Comparison of ENCODE assay signal across 9 mouse cellular contexts in the genomic region with DNA sequence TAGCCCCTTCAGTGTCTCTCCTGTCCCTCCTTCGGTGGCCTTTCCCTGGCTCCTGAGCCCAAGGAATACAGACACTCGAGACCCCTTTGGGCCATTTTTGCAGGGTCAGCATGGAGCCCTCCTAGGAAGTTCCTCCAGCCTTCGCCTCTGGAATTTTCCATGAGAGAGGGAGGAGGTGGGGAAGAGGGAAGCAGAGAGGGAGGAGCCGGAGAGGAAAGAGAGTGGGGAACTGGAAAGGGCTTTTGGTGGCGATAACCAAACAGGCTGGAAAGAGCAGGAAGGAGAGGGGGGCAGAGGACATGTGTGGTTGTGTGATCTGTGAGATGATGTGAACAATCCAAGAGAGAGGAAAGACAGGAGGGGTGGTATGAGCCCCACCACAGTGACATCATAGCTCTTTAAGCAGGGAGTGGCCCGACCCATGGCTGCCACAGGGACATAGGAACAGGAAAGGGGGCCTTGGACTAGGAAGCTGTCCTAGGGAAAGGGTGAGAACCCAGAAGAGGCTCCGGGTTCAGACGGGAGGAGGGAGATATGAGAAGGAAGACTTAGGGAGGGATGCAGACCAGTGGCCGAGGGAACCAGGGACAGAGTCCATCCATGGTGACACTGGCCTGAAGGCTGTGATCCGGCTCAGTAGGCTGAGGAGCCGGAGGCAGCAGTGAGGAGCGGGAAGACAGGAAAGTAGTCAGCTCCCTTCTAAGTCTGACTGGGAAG. TPM values are rescaled to one million over a fixed set of nuclear protein-coding genes. Genes with fewer than 3 reads are reported as not detected.
DNase-seq lines count a peak whose midpoint lies in the region; ATAC-seq and TF ChIP-seq lines count a peak whose summit lies in the region.
"Had no signal": no experiment of that assay in that cellular context is flagged by ENCODE, and none has a peak within 500 bp of the region (broad histone marks: within the 10 kb centered on the region; RNA-seq: fewer than 3 reads in every experiment).

No protein-coding gene starts in this region.

- TF ChIP-seq EP300 in liver, postnatal 0 days (IDR thresholded peaks at IDR 0.05; ENCODE audit: low read depth) = no peak

- ATAC-seq in hindbrain, embryonic 13.5 days (ENCODE audit: low FRiP score) = no peak
- ATAC-seq in embryonic facial prominence, embryonic 13.5 days (ENCODE audit: insufficient number of reproducible peaks, insufficient read depth, low FRiP score, low TSS enrichment, low read depth) = peak; percentile 17; the same call in 1 of the 2 replicates
- ATAC-seq in intestine, embryonic 16.5 days = peak; percentile 43
- ATAC-seq in liver, postnatal 0 days = peak; percentile 26; the same call in 1 of the 2 replicates
- no peak for ATAC-seq in hindbrain, embryonic 16.5 days

- H3K27me3 ChIP-seq in hindbrain, embryonic 10.5 days (ENCODE audit: insufficient read depth, poor library complexity, severe bottlenecking) = peaks cover 4% of the 10 kb centered on the region; the same call in 1 of the 2 replicates
- peaks cover 15% of the 10 kb centered on the region; the same call in 1 of the 2 replicates for H3K27me3 ChIP-seq in hindbrain, embryonic 13.5 days
- peaks cover 6% of the 10 kb centered on the region; the same call in 1 of the 2 replicates for H3K27me3 ChIP-seq in embryonic facial prominence, embryonic 13.5 days
- H3K27me3 ChIP-seq in intestine, embryonic 16.5 days (replicated peaks; ENCODE audit: control insufficient read depth, insufficient read depth, low read length) = 0 out of 2 replicates have a peak, but pooled peaks cover 2% of the 10 kb centered on the region
- 0 out of 2 replicates have a peak, but pooled peaks cover 4% of the 10 kb centered on the region for H3K27me3 ChIP-seq in liver, postnatal 0 days (ENCODE audit: insufficient read depth, low read length)
- H3K27me3 ChIP-seq in hindbrain, embryonic 16.5 days (replicated peaks; ENCODE audit: control insufficient read depth, insufficient read depth, low read length) = no peaks in the 10 kb centered on the region; the same call in 1 of the 2 replicates

- no peaks in the 10 kb centered on the region for H3K36me3 ChIP-seq in hindbrain, embryonic 10.5 days
- H3K36me3 ChIP-seq in hindbrain, embryonic 13.5 days = no peaks in the 10 kb centered on the region
- H3K36me3 ChIP-seq in embryonic facial prominence, embryonic 13.5 days = no peaks in the 10 kb centered on the region
- H3K36me3 ChIP-seq in intestine, embryonic 16.5 days (ENCODE audit: control insufficient read depth, insufficient read depth, low read length) = no peaks in the 10 kb centered on the region
- no peaks in the 10 kb centered on the region for H3K36me3 ChIP-seq in liver, postnatal 0 days (replicated peaks; ENCODE audit: insufficient read depth, low read length)
- H3K36me3 ChIP-seq in hindbrain, embryonic 16.5 days (ENCODE audit: control insufficient read depth, insufficient read depth, low read length) = no peaks in the 10 kb centered on the region

- H3K4me1 ChIP-seq in hindbrain, embryonic 10.5 days (replicated peaks) = peaks cover 30% of the 10 kb centered on the region
- H3K4me1 ChIP-seq in hindbrain, embryonic 13.5 days (replicated peaks) = peaks cover 20% of the 10 kb centered on the region
- H3K4me1 ChIP-seq in embryonic facial prominence, embryonic 13.5 days = peaks cover 40% of the 10 kb centered on the region
- H3K4me1 ChIP-seq in intestine, embryonic 16.5 days (ENCODE audit: control insufficient read depth, insufficient read depth, low read length) = peaks cover 19% of the 10 kb centered on the region
- no peaks in the 10 kb centered on the region; the same call in 1 of the 2 replicates for H3K4me1 ChIP-seq in liver, postnatal 0 days (ENCODE audit: insufficient read depth)
- peaks cover 6% of the 10 kb centered on the region; the same call in 1 of the 2 replicates for H3K4me1 ChIP-seq in hindbrain, embryonic 16.5 days (ENCODE audit: control insufficient read depth, insufficient read depth, low read depth, low read length)

- 60% methylated on average over 12 of the region's 12 CpGs for WGBS in hindbrain, embryonic 10.5 days
- 57% methylated on average over 12 of the region's 12 CpGs for WGBS in hindbrain, embryonic 13.5 days
- 40% methylated on average over 12 of the region's 12 CpGs for WGBS in embryonic facial prominence, embryonic 13.5 days
- 45% methylated on average over 12 of the region's 12 CpGs for WGBS in intestine, embryonic 16.5 days
- WGBS in liver, postnatal 0 days (ENCODE audit: insufficient replicate concordance) = 56% methylated on average over 12 of the region's 12 CpGs
- 63% methylated on average over 12 of the region's 12 CpGs for WGBS in hindbrain, embryonic 16.5 days

- TF ChIP-seq CTCF in liver, postnatal 0 days (IDR thresholded peaks at IDR 0.05; ENCODE audit: low read depth) = no peak

- no peaks in the 10 kb centered on the region for H3K9me3 ChIP-seq in hindbrain, embryonic 10.5 days
- no peaks in the 10 kb centered on the region for H3K9me3 ChIP-seq in hindbrain, embryonic 13.5 days
- no peaks in the 10 kb centered on the region for H3K9me3 ChIP-seq in embryonic facial prominence, embryonic 13.5 days
- H3K9me3 ChIP-seq in intestine, embryonic 16.5 days (ENCODE audit: control insufficient read depth, low read length) = no peaks in the 10 kb centered on the region
- no peaks in the 10 kb centered on the region for H3K9me3 ChIP-seq in liver, postnatal 0 days (ENCODE audit: low read length)
- no peaks in the 10 kb centered on the region for H3K9me3 ChIP-seq in hindbrain, embryonic 16.5 days (ENCODE audit: control insufficient read depth, low read length)

- no peak overlapping the region for H3K4me2 ChIP-seq in hindbrain, embryonic 13.5 days
- H3K4me2 ChIP-seq in embryonic facial prominence, embryonic 13.5 days = no peak overlapping the region; the same call in 1 of the 2 replicates
- no peak overlapping the region; the same call in 1 of the 2 replicates for H3K4me2 ChIP-seq in intestine, embryonic 16.5 days (ENCODE audit: low read depth, low read length)
- H3K4me2 ChIP-seq in liver, postnatal 0 days (ENCODE audit: low read depth, low read length) = peak overlapping the region; percentile 6; the same call in 1 of the 2 replicates
- H3K4me2 ChIP-seq in hindbrain, embryonic 16.5 days (ENCODE audit: low read length) = no peak overlapping the region

- H3K4me3 ChIP-seq in hindbrain, embryonic 10.5 days = no peak overlapping the region
- H3K4me3 ChIP-seq in hindbrain, embryonic 13.5 days = no peak overlapping the region
- no peak overlapping the region for H3K4me3 ChIP-seq in embryonic facial prominence, embryonic 13.5 days
- H3K4me3 ChIP-seq in intestine, embryonic 16.5 days (ENCODE audit: low read length) = no peak overlapping the region
- H3K4me3 ChIP-seq in liver, postnatal 0 days (ENCODE audit: low read depth, low read length) = no peak overlapping the region
- no peak overlapping the region for H3K4me3 ChIP-seq in hindbrain, embryonic 16.5 days (ENCODE audit: low read length)

- no peak for DNase-seq in hindbrain, embryonic 10.5 days (ENCODE audit: low spot score)
- no peak for DNase-seq in liver, postnatal 0 days
- no peak for DNase-seq in thymus, postnatal 0 days (ENCODE audit: low spot score)
- no peak for DNase-seq in adrenal gland, adult 8-10 months

- H3K9ac ChIP-seq in hindbrain, embryonic 13.5 days = no peak overlapping the region
- H3K9ac ChIP-seq in embryonic facial prominence, embryonic 13.5 days = peak overlapping the region; percentile 54
- peak overlapping the region; percentile 47 for H3K9ac ChIP-seq in intestine, embryonic 16.5 days (ENCODE audit: low read depth, low read length)
- no peak overlapping the region; the same call in 1 of the 2 replicates for H3K9ac ChIP-seq in liver, postnatal 0 days (replicated peaks)
- no peak overlapping the region; the same call in 1 of the 2 replicates for H3K9ac ChIP-seq in hindbrain, embryonic 16.5 days (ENCODE audit: low read depth, low read length)

- peak overlapping the region; percentile 54 for H3K27ac ChIP-seq in hindbrain, embryonic 10.5 days
- H3K27ac ChIP-seq in hindbrain, embryonic 13.5 days = no peak overlapping the region
- H3K27ac ChIP-seq in embryonic facial prominence, embryonic 13.5 days = peak overlapping the region; percentile 69; the same call in 1 of the 2 replicates
- H3K27ac ChIP-seq in intestine, embryonic 16.5 days (ENCODE audit: low read length) = peak overlapping the region; percentile 69
- peak overlapping the region; percentile 66 for H3K27ac ChIP-seq in liver, postnatal 0 days (ENCODE audit: low read depth)
- H3K27ac ChIP-seq in hindbrain, embryonic 16.5 days (ENCODE audit: low read depth, low read length) = no peak overlapping the region

RNA-seq across cellular contexts. Expression of a gene that starts 6.4 kb away (rescaled TPM):
- polyA plus RNA-seq in hindbrain, embryonic 10.5 days (2016; fragmentation: Nextera tagmentation; extraction: Ambion mirVana) = 5.8 and 6.0 TPM in 2 replicates
- 3.1 and 3.9 TPM in 2 replicates for polyA plus RNA-seq in hindbrain, embryonic 13.5 days (2015; fragmentation: Nextera tagmentation; extraction: Ambion mirVana)
- polyA plus RNA-seq in embryonic facial prominence, embryonic 13.5 days (2015; fragmentation: Nextera tagmentation; extraction: Ambion mirVana) = 3.9 and 4.0 TPM in 2 replicates
- 11.3 and 13.7 TPM in 2 replicates for polyA plus RNA-seq in intestine, embryonic 16.5 days (2015; fragmentation: Nextera tagmentation; extraction: Ambion mirVana)
- polyA plus RNA-seq in liver, postnatal 0 days (2015; fragmentation: Nextera tagmentation; extraction: Ambion mirVana) = 6.1 and 6.2 TPM in 2 replicates
- 3.0 and 3.4 TPM in 2 replicates for polyA plus RNA-seq in thymus, postnatal 0 days (2015; fragmentation: Nextera tagmentation; extraction: Ambion mirVana)
- polyA plus RNA-seq in hindbrain, embryonic 16.5 days (2015; fragmentation: Nextera tagmentation; extraction: Ambion mirVana) = 4.1 and 7.5 TPM in 2 replicates
- 10 to 100 TPM; 17.4 to 34.0 (median 28.1) TPM for total RNA-seq in adrenal gland, adult 8-10 months (2022)

RNA-seq across cellular contexts. Expression of a gene that starts 42.5 kb away (rescaled TPM):
- polyA plus RNA-seq in hindbrain, embryonic 10.5 days (2016; fragmentation: Nextera tagmentation; extraction: Ambion mirVana) = not detected in 2 replicates
- 0.10 TPM in 1 of 2 replicates, not detected in the other for polyA plus RNA-seq in hindbrain, embryonic 13.5 days (2015; fragmentation: Nextera tagmentation; extraction: Ambion mirVana)
- not detected in 2 replicates for polyA plus RNA-seq in embryonic facial prominence, embryonic 13.5 days (2015; fragmentation: Nextera tagmentation; extraction: Ambion mirVana)
- polyA plus RNA-seq in intestine, embryonic 16.5 days (2015; fragmentation: Nextera tagmentation; extraction: Ambion mirVana) = 2.2 and 3.7 TPM in 2 replicates
- polyA plus RNA-seq in liver, postnatal 0 days (2015; fragmentation: Nextera tagmentation; extraction: Ambion mirVana) = not detected in 2 replicates
- not detected in 2 replicates for polyA plus RNA-seq in thymus, postnatal 0 days (2015; fragmentation: Nextera tagmentation; extraction: Ambion mirVana)
- polyA plus RNA-seq in hindbrain, embryonic 16.5 days (2015; fragmentation: Nextera tagmentation; extraction: Ambion mirVana) = 0.28 and 0.40 TPM in 2 replicates
- total RNA-seq in adrenal gland, adult 8-10 months (2022) = not detected
- total RNA-seq: layer of hippocampus, adult 18-20 months had no signal

Comparison
In these comparisons a context has a peak if more than half of its experiments do, and no peak if none do; other contexts are left out.
1. H3K27ac ChIP-seq: peak in hindbrain, embryonic 10.5 days (single experiment), embryonic facial prominence, embryonic 13.5 days (single experiment), intestine, embryonic 16.5 days (single experiment) and liver, postnatal 0 days (single experiment); none in hindbrain, embryonic 13.5 days (single experiment) and hindbrain, embryonic 16.5 days (single experiment).
2. ATAC-seq: peak in embryonic facial prominence, embryonic 13.5 days (single experiment), intestine, embryonic 16.5 days (single experiment) and liver, postnatal 0 days (single experiment); none in hindbrain, embryonic 13.5 days (single experiment) and hindbrain, embryonic 16.5 days (single experiment).
3. H3K9ac ChIP-seq: peak in embryonic facial prominence, embryonic 13.5 days (single experiment) and intestine, embryonic 16.5 days (single experiment); none in hindbrain, embryonic 13.5 days (single experiment), liver, postnatal 0 days (single experiment) and hindbrain, embryonic 16.5 days (single experiment).